Mouse (Mus musculus) erythroblast, adult 5-6 weeks (primary cell): ENCODE results near the gene Rad51b. TPM values are rescaled to one million over a fixed set of nuclear protein-coding genes. Genes with fewer than 3 reads are reported as not detected.

Source experiments
- ATAC-seq: replicated peaks from 2 replicates; pipeline ENCODE4 v1.8.0; 2016; ENCODE audit warnings: moderate number of reproducible peaks, mild to moderate bottlenecking, moderate TSS enrichment, inconsistent platforms; ENCODE audit not compliant: poor library complexity, low FRiP score, severe bottlenecking
- total RNA-seq, 2 experiments: library from RNA; stranded (forward) in 1 of 2; stranded (reverse) in 1 of 2; fragments of 150-400 nt in 1 of 2; fragments of 200-764, 138-1000 nt in 1 of 2; gene quantifications; 2 replicates each; pipeline versions ENCODE4 v1.2.3 to v1.2.4; 2015 to 2017; ENCODE audit warnings: low replicate concordance in 2 of 2

The Rad51b gene
- total RNA-seq, 2 experiments from 2014 or later: 3.5 to 4.2 TPM

GRCm38 (mm10) chr12:79463371-79463770 is 166.3 kb downstream of the Rad51b start:
- no peak for ATAC-seq

- no peak for ATAC-seq
These were observed 173.0 kb downstream of the Rad51b start for GRCm38 (mm10) chr12:79470113-79470512.

GRCm38 (mm10) chr12:79471868-79472267 is 174.8 kb downstream of the Rad51b start:
- no peak for ATAC-seq

GRCm38 (mm10) chr12:79476413-79477046 is 179.4 kb downstream of the Rad51b start:
- no peak for ATAC-seq

GRCm38 (mm10) chr12:79478816-79479215 is 181.7 kb downstream of the Rad51b start:
- no peak for ATAC-seq

- no peak for ATAC-seq
These were observed 188.4 kb downstream of the Rad51b start for GRCm38 (mm10) chr12:79485501-79485900.

GRCm38 (mm10) chr12:79488590-79489242 is 191.6 kb downstream of the Rad51b start:
- no peak for ATAC-seq

- no peak for ATAC-seq
These were observed 193.5 kb downstream of the Rad51b start for GRCm38 (mm10) chr12:79490626-79491025.

GRCm38 (mm10) chr12:79492175-79492574 is 195.1 kb downstream of the Rad51b start:
- ATAC-seq: no peak

- no peak for ATAC-seq
These were observed 195.5 kb downstream of the Rad51b start for GRCm38 (mm10) chr12:79492613-79493012.

- ATAC-seq: no peak
These were observed 196.4 kb downstream of the Rad51b start for GRCm38 (mm10) chr12:79493481-79493880.

GRCm38 (mm10) chr12:79498326-79498725 is 201.2 kb downstream of the Rad51b start:
- no peak for ATAC-seq

- ATAC-seq: no peak
These were observed 202.7 kb downstream of the Rad51b start for GRCm38 (mm10) chr12:79499809-79500208.

GRCm38 (mm10) chr12:79501877-79502276 is 204.8 kb downstream of the Rad51b start:
- no peak; the same call in 1 of the 2 replicates for ATAC-seq

GRCm38 (mm10) chr12:79502862-79503581 is 205.9 kb downstream of the Rad51b start:
- no peak for ATAC-seq

GRCm38 (mm10) chr12:79503582-79504515 is 206.8 kb downstream of the Rad51b start:
- ATAC-seq: no peak

- no peak for ATAC-seq
These were observed 207.6 kb downstream of the Rad51b start for GRCm38 (mm10) chr12:79504641-79505040.

GRCm38 (mm10) chr12:79506421-79506820 is 209.3 kb downstream of the Rad51b start:
- no peak for ATAC-seq

GRCm38 (mm10) chr12:79507141-79507681 is 210.1 kb downstream of the Rad51b start:
- no peak for ATAC-seq
